Mouse (Mus musculus) right cerebral cortex, postnatal 25 days (tissue): Measurements from ENCODE around the gene Rps25.
"Not testable (repeated sequence)": the region's sequence is repeated elsewhere in the genome, so short reads cannot be mapped to it uniquely, and the experiment has no call there.

ENCODE experiments used
- DNase-seq: peaks from one replicate; pipeline ENCODE4 v3.0.0; 2022

Rps25 gene

GRCm38 (mm10) chr9:44407752-44408097 is 786 bp downstream of the Rps25 start:
- no peak for DNase-seq

GRCm38 (mm10) chr9:44408693-44409092 is 1.8 kb downstream of the Rps25 start:
- DNase-seq, result not testable (repeated sequence)

GRCm38 (mm10) chr9:44410647-44411336 is 3.9 kb downstream of the Rps25 start:
- DNase-seq, result no peak

GRCm38 (mm10) chr9:44411601-44412130 is 4.7 kb downstream of the Rps25 start:
- no peak for DNase-seq

GRCm38 (mm10) chr9:44412306-44412705 is 5.4 kb downstream of the Rps25 start:
- DNase-seq, result no peak

GRCm38 (mm10) chr9:44412781-44413180 is 5.8 kb downstream of the Rps25 start:
- no peak for DNase-seq

GRCm38 (mm10) chr9:44417156-44417891 is 10.4 kb downstream of the Rps25 start:
- DNase-seq, result no peak

- DNase-seq, result peak; percentile 96
Measured at GRCm38 (mm10) chr9:44417892-44418363, 11.0 kb downstream of the Rps25 start.

GRCm38 (mm10) chr9:44418519-44419385 is 11.8 kb downstream of the Rps25 start, which contains the start of gene Ccdc84:
Ccdc84 (minus strand) TSS chr9:44418569.
- DNase-seq, result no peak

GRCm38 (mm10) chr9:44419730-44420129 is 12.8 kb downstream of the Rps25 start:
- not testable (repeated sequence) for DNase-seq

GRCm38 (mm10) chr9:44420280-44420898 is 13.4 kb downstream of the Rps25 start:
- DNase-seq, result no peak

GRCm38 (mm10) chr9:44423576-44423975 is 16.6 kb downstream of the Rps25 start:
- DNase-seq, result no peak

GRCm38 (mm10) chr9:44432577-44433185 is 25.7 kb downstream of the Rps25 start:
- no peak for DNase-seq

- DNase-seq, result no peak
Measured at GRCm38 (mm10) chr9:44435747-44436146, 28.8 kb downstream of the Rps25 start.

- no peak for DNase-seq
Measured at GRCm38 (mm10) chr9:44440961-44441360, 34.0 kb downstream of the Rps25 start, which contains the start of gene Foxr1. Foxr1 (minus strand) TSS chr9:44441136.

GRCm38 (mm10) chr9:44444402-44445025 is 37.6 kb downstream of the Rps25 start:
- not testable (repeated sequence) for DNase-seq

GRCm38 (mm10) chr9:44450387-44450786 is 43.4 kb downstream of the Rps25 start:
- DNase-seq, result no peak

GRCm38 (mm10) chr9:44454132-44454890 is 47.4 kb downstream of the Rps25 start:
- peak; percentile 80 for DNase-seq

GRCm38 (mm10) chr9:44454891-44455220 is 47.9 kb downstream of the Rps25 start, which contains the start of gene Upk2:
Upk2 (minus strand) TSS chr9:44454976.
- DNase-seq, result no peak

GRCm38 (mm10) chr9:44457035-44457742 is 50.2 kb downstream of the Rps25 start:
- DNase-seq, result peak; percentile 85
